Mouse (Mus musculus) CH12F3 (cell line): ENCODE measurements around the gene Fam229a.

ENCODE experiments used
- in situ Hi-C: fragments of 300-500 bp; cut with MboI; formaldehyde crosslinking; loops from 2 replicates; pipeline ENCODE4 v1.14.3; 2020; ENCODE audit warnings: low sequenced_read_pairs

Fam229a gene

DNA sequence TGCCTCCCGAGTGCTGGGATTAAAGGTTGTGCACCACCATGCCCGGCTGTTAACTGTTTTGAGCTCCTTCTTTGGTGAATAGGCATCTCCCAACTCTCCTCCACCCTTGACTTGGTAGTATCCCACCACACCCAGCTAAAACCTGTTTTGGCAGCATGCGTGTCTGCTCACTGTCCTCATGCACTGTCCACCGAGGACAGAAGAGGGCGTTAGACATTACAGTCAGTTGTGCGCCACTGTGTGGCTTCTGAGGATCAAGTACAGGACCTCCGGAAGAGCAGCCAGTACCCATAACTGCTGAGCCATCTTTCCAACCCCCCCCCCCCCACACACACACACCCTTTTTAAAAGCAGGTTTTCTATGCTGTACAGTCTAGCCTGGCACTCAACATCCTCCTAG is 3.7 kb downstream of the Fam229a start:
- in situ Hi-C loops = no loop called here

DNA sequence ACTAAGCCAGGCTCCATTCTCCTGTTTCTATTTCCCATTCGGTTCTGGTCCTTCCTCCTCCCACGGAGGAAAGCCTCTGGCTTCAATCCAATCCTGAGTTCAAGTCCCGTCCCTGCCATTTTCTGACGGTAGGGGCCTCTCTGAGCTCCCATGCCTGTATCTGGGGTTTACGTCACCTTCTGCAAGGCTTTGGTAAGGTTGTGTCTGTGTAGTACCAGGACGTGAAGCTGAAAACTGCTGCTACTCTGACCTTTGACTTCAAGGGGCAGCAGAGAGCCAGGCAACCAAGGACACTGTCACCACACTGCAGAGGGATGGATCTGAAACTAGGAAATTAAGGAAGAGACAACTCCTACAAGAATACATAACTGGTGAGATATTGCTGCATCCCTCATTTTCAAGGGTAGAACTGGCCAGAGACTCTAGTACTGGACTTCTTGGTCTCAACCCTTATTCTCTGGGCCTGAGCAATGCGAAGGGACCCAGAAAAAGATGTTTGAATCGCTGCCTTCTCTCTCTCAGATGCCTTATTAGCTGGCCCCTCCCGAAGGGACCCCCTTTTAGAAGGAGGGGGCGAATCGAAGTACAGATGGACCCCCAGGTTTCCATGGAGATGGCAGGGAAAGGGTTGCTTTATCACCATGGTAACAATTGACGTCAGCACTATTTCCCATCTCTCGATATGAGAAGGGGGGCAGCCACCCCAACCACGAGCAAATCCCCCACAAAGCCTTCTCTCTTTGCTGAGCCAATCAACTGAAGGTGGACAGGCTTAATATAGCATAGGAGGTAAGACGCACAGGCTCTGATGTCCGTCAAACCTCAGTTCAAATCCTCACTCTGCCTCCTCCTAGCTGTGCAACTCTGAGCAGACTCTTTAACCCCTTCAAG is 4.9 kb downstream of the Fam229a start:
- in situ Hi-C loops = no loop called here

DNA sequence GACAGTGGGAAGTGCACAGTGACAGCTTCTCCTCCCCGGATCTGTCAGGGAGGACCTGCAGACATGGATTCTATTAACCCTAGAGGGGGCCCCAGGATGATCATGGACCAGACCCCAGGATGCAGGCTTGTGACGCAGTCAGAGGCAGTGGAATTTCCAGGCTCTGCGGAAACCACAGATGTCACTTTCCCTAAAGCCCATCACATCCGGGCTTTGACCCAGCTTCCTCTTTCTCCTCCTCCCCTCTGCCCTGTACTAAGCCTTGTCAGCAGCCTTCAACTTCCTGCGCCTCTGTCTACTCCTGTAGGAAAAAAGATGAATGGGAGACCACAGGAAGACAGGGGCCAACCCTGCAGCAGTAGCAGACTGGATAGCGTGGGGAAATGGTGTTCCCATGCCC is 5.6 kb downstream of the Fam229a start:
- in situ Hi-C loops = no loop called here

DNA sequence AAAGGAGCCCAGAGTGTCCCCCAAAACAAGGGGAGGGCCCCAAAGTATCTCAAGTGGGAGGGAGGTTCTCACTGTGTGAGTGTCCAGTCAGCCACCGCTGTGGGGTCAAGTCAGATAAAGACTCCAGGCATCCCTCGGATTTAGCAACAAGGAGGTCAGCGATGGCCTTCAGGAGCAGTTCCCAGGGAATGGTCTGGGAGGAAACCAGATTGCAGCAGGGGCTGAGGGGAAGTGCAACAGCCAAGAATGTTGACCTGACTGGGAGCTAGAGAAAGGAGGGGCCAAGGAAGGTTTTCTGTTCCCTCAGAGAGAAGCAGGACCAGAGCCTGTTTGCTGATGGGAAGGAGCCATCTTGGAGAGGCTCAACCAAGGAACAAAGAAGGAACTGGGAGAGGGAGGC is 8.0 kb downstream of the Fam229a start:
- in situ Hi-C loops = no loop called here

DNA sequence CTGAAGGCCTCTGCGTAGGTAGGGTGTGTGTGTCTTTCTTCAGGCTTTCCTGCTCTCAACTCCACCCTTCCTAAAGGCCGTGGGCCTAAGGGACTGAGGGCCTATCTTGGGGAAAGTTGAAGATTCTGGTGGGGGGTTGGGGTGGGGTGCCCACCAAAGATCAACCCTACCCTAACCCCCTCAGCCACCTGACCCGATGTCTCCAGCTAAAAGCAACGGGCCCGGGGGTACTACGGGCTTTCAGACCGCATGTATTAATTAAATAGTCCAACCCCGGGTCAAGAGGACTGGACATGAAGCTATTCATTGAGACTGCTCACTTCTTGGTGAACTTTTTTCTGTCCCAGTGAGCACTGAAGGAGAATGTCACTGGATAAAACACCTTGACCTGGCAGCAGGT is 9.0 kb downstream of the Fam229a start:
- in situ Hi-C loops = no loop called here

DNA sequence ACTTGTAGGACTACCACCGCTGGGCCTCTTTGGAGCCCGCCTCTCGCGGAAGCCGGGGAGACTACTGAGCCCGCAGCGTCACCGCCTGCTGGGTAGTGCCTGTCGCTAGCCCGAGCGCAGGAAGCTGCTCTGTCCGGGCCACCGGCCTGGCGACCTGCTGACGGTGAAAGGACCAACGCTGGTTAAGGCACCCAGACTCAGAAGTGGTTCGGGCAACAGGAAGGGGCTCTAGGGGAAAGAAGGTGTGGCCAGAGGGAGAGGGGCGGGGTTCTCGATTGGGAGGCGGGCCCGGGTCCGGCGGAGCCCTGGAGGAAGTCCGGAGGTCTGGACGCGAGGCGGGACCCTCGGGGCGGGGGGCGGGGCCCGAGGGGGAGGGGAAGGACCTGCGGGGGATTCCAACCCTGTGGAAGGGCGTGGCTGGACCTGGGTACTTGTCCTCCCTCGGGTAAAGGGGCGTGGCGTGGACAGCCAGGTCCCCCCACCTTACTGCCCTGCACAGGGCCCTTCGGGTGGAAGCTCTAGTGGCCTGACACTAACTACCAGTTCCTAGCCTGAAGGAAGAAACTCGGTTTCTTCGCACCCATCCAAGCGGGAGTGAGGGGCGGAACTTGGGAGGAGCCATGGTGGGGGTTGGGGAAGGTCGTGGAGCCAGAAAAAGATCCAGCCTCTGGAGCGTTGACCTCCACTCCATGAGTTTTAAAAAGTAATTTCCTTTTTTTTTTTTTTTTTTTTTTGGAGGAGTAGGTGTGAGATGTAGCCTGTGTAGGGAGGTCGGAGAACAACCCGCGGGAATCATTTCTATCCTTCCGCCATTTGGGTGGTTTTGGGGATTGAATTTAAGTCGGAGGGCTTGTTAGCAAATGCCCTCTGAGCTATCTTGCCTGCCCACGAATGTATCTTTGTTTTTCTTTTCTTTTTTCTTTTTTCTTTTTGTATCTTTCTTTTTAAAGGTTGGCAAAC is 9.9 kb downstream of the Fam229a start:
- in situ Hi-C loops = no loop called here

DNA sequence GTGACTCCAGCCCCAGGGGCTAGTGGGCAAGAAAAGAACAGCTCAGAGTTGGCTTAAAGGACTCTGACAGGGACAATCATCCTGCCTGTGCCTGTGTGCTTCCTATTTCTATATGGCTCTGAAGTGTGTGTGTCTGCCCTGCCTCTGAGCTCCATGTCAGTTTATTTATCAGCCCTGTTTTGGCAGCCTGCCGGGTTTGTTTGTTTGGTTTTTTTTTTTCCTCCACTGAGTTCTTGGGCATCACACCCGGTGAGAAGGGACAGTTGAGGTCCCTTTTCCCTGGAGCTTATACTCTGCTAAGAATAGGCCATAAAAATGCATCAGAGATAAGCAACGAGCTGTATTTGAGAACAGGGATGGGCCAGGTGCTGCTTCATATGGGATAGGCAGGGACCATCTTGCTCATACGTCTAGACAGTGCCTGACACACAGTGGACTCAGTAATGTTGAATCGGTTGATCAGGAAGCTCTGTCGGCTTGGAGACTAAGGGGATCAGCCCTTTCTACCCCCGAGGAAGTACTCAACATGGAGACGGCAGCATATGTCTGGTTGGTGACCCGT is 11.4 kb downstream of the Fam229a start:
- in situ Hi-C loops = no loop called here

DNA sequence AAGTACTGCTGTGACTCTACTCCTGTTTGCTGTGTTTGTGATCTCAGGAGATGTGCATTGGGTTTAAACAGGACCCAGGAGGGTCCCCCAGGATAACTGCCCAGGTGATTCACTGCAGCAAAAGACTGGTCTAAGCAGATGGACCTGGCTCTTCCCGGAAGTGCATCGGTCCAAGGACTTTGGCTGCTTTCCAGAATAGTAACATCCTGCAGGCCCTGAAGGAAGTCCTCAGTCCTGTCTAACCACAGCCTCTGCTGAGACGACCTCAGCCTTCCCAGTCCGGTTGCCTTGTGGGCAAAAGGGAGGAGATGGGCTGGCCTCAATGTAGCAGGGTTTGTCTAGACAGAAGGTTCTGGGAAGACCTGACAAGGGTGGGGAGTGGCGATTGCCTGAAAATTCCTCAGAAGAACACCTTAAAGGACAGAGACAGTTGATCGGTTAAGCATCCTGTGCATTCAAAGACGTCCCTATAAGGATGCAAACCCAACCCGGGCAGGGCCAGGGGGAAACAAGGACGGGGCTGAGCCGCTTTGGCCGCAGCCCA is 12.0 kb downstream of the Fam229a start:
- in situ Hi-C loops = no loop called here

DNA sequence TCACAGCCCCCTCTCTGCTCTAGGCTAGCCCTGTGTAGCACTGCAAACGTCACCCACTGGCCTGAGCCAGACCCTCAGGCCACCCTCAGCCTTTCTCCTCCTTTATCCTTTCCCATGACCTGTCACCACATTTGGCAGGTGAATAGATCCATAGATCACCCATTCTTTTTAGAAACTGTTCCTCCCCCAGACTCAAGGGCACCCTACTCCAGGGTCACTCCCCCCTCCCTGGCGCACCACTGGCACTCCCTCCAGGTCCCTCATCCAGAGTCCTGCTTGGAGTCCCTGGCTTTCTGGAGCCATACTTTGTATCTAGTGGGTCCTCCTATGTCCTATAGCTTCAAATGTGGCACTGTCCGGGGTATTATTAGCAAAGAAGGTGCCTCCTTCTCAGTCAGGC is 14.5 kb downstream of the Fam229a start:
- in situ Hi-C loops = no loop called here

DNA sequence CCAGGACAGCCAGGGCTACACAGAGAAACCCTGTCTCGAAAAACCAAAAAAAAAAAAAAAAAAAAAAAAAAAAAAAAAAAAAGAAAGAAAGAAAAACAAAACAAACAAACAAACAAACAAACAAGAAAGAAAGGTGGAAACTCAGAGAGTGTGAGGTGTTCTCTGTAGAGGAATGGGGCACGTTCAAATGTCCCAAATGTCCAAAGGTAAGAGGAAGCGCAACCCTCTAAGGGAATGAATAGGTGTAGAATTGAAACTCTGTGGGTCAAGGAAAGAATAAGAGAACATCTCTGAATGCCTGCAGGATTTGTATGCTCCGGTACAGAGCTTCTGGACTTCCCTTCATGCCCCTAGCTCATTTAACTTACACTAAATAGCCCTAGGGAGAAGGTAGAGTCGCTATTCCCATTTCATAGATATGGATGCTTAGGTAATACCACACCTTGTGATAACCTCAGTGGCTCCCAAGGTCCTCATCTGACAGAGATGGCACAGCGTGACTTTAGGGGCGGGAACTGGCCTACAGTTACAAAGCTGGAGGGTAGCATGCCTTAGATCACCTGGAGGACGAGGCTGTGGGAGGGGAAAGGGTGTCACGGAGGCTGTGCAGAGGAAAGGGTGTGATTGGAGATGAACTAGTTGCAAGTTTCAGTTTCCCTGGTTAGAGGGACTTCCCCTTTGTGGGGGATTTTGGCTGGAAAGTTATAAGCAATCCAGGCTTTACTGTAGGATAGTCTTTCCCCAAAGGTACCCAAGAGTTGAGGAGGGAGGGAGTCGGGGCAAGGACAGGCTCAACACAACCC is 16.6 kb downstream of the Fam229a start:
- in situ Hi-C loops = no loop called here

DNA sequence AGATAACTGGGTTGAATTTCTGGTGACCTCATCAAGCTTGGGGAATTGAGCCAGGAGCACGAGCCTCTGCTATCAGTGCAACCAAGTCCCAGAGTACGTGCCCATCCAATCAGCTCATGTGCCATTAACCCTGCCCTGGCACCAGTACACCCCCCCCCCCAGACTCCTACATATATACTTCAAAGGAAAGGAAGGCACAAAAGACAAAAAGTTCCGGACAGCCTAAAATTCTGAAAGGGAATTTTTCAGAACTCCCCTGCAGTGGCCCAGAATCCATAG is 17.2 kb downstream of the Fam229a start:
- in situ Hi-C loops = no loop called here

DNA sequence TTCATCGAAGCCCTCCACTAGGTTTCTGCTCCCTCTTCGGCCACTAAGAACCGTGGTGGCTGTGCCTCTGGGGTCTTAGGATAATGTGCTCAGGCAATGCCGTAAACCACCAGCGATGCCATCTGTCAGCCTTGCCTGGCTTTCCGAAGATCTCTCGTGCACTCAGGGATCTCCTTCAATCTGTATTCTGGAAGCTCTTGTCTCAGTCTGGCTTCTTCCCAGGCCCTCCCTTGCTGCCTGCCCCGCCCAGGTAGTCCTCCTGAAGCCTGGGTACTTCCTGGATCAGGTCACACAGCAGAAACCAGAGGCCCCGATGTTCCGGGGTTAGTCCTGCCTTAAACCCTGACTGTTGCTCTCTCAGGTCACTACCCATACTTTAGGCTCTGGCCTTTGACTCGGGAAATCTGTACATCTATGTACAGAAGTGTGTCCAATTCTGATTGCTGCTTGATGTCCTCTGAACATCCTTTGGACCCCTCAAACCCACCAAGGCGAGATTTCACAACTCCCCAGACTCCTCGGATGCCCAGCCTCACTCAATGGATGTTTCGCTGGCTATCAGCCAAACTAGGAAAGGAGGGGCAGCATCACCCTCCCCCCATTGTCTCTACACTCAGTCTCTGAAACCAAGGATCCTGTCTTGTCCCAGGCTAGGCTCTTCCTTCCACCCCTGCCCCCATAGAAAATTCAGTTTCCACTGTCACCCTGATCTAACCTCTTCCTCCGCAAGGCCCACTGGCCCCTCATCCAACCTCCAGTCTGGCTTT is 18.0 kb downstream of the Fam229a start:
- in situ Hi-C loops = no loop called here

DNA sequence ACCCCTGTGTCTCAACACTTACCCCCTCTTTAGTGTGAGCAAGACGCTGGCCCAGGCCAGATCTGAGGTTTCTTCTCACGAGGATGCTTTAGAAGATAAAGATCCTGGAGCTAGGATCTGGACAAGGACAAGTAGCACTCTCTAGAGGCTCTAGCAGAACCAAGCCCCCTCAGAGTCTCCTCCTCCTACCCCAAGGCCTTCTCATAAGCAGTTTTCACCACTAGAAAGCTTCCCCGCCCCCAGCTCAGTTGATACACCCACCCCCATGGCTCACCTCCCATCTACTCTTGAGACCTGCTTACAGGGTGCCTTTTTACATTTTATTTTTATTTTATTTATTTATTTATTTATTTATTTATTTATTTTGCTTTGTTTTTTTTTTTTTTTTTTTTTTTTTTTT is 18.7 kb downstream of the Fam229a start:
- in situ Hi-C loops = no loop called here

DNA sequence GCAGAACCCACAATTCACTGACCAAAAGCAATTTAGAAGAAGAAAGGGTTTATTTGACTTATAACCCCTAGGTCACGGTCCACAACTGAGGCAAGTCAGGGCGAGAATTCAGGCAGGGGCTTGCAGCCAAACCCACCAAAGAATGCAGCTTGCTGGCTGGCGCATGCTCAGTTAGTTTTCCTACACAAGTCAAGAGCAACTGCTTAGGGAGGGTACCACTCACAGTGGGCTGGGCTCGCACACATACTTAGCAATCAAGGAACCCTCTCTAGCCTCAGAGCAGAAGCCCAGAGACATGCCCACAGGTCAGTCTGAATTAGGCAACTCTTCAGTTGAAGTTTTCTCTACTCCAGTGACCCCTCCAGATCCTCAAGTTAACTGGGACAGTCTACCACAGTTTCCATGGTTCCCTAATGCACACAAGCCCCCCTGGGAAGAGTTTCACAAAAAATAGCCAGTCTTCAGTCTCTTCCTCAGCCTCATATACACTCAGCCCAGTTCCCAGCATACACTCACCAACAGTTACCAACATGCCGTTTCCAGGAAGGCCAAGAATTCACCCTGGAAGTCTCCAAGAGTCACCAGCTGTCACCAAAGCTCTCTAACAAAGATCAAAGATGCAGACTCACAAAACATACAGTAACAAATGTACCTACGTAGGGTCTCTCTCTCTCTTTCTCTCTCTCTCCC is 19.9 kb downstream of the Fam229a start:
- in situ Hi-C loops = no loop called here

DNA sequence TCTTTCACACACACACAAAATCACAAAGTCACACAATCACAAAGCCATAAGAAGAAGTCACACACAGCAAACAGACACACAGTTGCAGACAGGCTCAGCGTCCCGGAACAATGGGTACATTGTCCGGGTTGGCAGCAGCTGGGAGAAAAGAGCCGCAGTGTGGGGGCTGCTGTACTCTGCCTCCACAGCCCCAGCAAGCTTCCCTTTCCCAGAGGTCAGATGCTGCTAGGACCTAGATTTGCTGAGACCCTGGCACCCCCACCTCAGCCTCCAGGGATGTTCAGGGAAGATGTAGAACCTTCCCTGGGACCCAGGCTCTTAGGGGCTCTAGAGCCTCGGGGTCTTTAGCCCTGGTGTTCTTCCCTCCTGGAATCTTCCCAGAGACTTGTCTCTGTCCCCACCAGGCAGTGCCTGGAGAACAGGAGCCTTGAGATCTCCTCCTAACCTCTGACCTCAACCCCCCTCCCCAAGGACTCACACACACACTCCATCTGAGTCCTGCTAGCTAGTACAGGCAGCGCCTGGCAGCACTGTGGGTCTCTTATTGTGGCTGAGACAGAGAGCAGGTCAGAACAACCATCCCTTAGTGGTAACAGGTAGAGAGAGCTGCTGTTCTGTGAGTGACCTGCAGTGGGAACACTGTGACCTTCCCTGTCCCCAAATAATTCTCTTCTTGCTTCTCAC is 20.6 kb downstream of the Fam229a start:
- in situ Hi-C loops = no loop called here

DNA sequence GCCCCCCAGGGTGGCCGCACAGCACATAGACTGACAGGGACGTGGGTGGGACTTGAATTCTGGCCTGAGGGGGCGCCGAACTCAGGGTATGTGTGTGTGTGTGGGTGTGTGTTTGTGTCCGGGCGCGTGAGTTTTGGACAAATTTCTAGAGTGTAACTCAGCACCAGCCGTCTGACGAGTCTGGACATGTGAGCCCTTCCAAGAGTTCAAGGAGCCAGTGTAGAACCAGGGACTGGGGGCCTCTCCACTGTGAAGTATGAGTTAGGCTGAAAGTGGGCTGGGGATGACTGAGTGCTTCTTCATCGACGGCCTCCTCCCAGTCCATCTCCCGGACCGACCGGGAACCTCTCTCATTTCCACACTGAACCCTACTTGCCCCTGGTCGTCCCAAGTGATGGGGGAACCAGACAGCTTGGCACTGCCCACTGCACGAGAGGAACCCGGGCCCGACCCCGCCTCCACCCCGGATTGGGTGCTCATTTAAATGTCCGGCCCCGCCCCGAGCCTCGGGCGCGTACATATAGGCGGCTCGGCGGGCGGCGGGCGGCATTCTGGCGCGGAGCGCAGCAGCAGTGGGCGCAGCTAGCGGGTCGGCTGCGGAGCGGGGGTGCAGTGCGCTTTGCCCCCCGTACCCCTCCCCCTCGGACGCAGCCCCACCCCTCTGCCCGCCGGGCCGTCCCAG is 22.2 kb downstream of the Fam229a start, which contains the start of gene Marcksl1:
TSS of gene Marcksl1 (plus strand) at position 496 of the 682 bp plus-strand sequence.
- in situ Hi-C loops = no loop called here

DNA sequence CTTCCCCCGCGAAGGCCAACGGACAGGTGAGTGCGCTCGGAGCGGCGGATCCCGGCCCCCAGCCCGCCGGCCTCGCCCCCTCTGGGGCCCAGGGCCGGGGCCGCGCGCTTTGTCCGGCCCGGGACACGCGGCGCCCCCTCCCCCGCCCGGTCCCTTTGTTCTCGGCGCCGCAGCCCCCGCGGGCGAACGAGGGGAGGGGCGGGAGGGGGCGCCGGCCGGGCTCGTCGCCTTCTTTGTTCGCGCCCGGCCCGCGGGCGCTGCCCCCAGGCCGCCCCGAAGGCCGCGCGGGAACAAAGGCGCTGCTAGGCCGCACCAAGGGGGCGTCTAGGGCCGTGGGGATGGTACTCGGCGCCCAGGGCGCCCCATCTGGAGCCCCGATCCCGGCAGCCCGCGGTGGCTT is 22.9 kb downstream of the Fam229a start:
- in situ Hi-C loops = no loop called here

DNA sequence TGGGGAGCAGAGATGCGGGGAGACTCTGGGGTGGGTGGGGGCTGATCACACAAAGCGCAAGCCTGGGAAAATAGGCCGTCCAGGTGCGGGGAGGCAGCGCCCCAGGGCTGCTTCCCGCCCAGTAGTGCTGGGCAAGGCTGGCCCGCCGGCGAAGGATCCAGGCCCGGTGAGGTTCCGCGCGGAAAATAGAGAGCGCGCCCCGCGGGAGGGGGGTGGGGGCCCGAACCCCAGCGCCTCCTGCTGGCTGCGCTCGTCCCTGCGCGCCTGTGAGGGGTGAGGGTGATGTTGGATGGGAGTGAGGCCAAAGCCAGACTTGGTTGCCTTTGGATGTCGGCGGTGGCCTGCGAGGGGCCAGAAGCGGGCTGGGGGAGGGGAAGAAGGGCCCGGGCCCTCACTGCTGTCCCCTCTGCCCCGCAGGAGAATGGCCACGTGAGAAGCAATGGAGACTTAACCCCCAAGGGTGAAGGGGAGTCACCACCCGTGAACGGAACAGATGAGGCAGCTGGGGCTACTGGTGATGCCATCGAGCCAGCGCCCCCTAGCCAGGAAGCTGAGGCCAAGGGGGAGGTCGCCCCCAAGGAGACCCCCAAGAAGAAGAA is 23.4 kb downstream of the Fam229a start:
- in situ Hi-C loops = no loop called here
